Mouse (Mus musculus): Measurements from ENCODE around the gene Tmem201.

The Tmem201 gene

GRCm38 (mm10) chr4:149749003-149749662 is 11.3 kb upstream of the Tmem201 start:
- in situ Hi-C loops (cut with MboI, MseI) = no loop called here

GRCm38 (mm10) chr4:149744119-149744518 is 6.3 kb upstream of the Tmem201 start:
- in situ Hi-C loops (cut with MboI, MseI) = no loop called here

GRCm38 (mm10) chr4:149742011-149742530 is 4.2 kb upstream of the Tmem201 start:
- in situ Hi-C loops (cut with MboI, MseI) = no loop called here

- in situ Hi-C loops (cut with MboI, MseI) = no loop called here
Measured at GRCm38 (mm10) chr4:149740301-149740700, 2.5 kb upstream of the Tmem201 start.

GRCm38 (mm10) chr4:149739478-149739877 is 1.6 kb upstream of the Tmem201 start:
- in situ Hi-C loops (cut with MboI, MseI) = no loop called here

- in situ Hi-C loops (cut with MboI, MseI) = no loop called here
Measured at GRCm38 (mm10) chr4:149736581-149736980, 1.3 kb downstream of the Tmem201 start.

- in situ Hi-C loops (cut with MboI, MseI) = no loop called here
Measured at GRCm38 (mm10) chr4:149735624-149736250, 2.1 kb downstream of the Tmem201 start.

- in situ Hi-C loops (cut with MboI, MseI) = no loop called here
Measured at GRCm38 (mm10) chr4:149734730-149735475, 2.9 kb downstream of the Tmem201 start.

GRCm38 (mm10) chr4:149734246-149734645 is 3.6 kb downstream of the Tmem201 start:
- in situ Hi-C loops (cut with MboI, MseI) = no loop called here

- in situ Hi-C loops (cut with MboI, MseI) = no loop called here
Measured at GRCm38 (mm10) chr4:149733748-149734147, 4.1 kb downstream of the Tmem201 start.

- in situ Hi-C loops (cut with MboI, MseI) = no loop called here
Measured at GRCm38 (mm10) chr4:149732800-149733199, 5.0 kb downstream of the Tmem201 start.

GRCm38 (mm10) chr4:149732313-149732712 is 5.5 kb downstream of the Tmem201 start:
- in situ Hi-C loops (cut with MboI, MseI) = no loop called here

- in situ Hi-C loops (cut with MboI, MseI) = no loop called here
Measured at GRCm38 (mm10) chr4:149730827-149731226, 7.0 kb downstream of the Tmem201 start.

- in situ Hi-C loops (cut with MboI, MseI) = no loop called here
Measured at GRCm38 (mm10) chr4:149728810-149729209, 9.0 kb downstream of the Tmem201 start.

GRCm38 (mm10) chr4:149727636-149728035 is 10.2 kb downstream of the Tmem201 start:
- in situ Hi-C loops (cut with MboI, MseI) = no loop called here

- in situ Hi-C loops (cut with MboI, MseI) = no loop called here
Measured at GRCm38 (mm10) chr4:149725661-149726350, 12.0 kb downstream of the Tmem201 start.

GRCm38 (mm10) chr4:149724916-149725470 is 12.9 kb downstream of the Tmem201 start:
- in situ Hi-C loops (cut with MboI, MseI) = no loop called here

- in situ Hi-C loops (cut with MboI, MseI) = no loop called here
Measured at GRCm38 (mm10) chr4:149723855-149724731, 13.8 kb downstream of the Tmem201 start.

GRCm38 (mm10) chr4:149723021-149723390 is 14.8 kb downstream of the Tmem201 start:
- in situ Hi-C loops (cut with MboI, MseI) = no loop called here
